Mouse (Mus musculus) urinary bladder, postnatal 36 days (tissue): ENCODE measurements around the gene Nfic.

Experiments
- DNase-seq, 2 experiments: peaks; one replicate each; pipeline ENCODE4 v3.0.0; 2022; ENCODE audit warnings: low spot score in 2 of 2, mixed read lengths in 1 of 2

Gene Nfic

DNA sequence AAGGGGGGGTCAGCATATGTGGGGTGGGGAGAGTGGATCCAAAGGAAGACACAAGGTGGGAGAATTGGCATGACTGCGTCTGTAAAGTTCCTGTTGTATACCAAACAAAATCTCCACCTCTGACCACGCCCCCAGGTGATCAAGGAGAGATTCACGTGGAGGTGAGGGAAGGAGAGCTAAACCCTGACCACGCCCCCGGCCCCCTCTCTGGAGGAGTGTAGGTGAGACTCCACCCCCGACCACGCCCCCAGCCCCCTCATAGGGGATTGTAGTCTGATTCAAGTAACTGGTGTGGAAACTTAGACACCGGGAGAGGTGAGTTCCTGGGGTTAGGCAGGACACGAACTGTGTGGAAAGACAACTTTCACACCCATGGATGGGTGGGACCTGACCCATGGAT, 51.4 kb downstream of the Nfic start:
- no peak for DNase-seq

DNA sequence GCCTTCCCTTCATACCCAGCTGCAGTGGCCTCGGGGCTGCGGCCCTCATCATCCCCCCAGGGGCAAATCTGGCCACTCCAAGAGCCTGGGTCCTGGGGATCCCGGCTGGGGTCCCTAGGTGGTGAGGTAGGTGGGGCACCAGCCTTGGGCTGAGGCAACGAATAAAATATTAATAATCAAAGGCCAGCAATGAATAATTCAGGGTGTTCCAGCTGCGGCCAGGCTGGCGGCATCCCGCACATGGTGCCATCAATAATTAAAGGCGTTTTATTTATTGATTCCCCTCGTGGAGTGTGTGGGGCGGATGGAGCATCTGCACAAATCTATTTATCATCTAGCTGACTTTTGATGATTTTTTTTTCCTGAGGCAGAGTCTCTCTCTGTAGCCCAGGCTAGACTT, 51.9 kb downstream of the Nfic start:
- no peak for DNase-seq

DNA sequence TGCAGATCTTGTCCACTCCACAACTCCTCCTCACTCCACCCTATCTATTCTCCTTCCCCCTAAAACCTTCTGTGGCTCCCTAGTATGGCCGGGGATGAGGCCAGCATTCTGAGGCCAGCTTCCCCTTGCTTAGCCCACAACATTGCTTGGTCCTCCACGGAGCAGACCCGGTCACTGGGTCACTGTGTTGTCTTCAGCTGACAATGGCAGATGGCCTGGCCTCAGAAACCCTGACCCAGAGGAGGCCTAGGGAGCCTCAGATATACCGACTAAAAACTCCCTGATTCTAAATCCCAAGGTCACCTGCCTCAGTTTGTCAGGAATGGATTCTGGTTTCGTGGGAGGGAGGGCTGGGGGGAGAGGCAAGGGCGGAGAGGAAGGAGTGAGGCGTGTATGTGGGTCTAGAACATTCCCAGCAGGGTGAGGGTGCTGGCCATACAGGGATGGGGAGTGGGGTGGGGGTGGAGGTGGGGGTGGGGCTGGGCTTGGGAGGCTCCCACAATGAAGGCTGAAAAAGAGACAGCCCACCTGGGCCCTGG, 53.1 kb downstream of the Nfic start:
- DNase-seq = no peak

DNA sequence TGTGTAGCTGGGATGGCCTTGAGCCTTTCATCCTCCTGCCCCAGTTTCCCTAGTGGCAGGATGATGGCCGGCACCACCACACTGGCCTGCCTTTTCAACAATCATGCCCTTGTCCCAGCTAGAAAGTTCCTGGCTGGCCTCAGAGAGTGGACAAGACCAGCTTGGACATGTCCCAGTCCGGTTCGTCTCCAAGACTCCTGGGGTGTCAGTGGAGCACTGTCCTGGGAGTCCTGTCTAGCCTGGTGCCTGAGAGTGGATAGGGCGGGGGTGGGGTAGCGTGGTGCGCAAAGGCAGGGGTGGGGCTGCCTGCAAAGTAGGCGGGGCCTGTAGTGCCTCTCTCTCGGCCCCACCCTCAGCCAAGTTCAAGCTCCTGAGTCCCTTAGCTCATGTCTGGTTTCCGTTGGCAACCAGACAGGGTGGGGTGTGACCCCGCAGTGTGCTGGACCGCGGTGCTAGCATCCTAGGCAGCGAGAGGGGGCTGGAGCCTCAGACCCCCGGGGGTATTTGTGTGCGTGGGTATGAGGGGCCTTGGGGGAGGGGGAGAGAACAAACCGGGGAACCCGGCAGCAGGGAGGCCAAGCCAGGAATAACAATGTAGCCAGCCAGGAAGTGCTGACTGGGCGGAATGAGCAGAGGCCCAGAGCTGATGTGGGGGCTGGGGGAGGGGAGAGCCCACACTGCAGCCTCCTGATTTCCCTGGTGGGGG, 53.8 kb downstream of the Nfic start:
- peak in 1 of 2 experiments; percentile 67 for DNase-seq

DNA sequence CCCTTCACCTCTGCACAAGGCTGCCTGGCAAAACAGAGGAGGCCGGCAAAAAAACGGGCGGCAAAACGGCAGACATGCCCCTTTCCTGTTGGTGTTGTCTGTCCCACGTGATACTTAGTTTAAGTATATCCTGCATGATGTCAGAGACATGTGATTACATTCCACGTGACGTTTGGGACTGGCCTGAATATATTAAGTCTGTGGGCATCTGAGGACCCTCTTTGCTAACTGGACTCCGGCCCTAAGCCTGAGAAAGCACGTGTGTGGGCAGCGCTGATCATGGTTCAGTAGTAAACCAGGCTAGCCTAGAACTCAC, 54.3 kb downstream of the Nfic start:
- no peak for DNase-seq

DNA sequence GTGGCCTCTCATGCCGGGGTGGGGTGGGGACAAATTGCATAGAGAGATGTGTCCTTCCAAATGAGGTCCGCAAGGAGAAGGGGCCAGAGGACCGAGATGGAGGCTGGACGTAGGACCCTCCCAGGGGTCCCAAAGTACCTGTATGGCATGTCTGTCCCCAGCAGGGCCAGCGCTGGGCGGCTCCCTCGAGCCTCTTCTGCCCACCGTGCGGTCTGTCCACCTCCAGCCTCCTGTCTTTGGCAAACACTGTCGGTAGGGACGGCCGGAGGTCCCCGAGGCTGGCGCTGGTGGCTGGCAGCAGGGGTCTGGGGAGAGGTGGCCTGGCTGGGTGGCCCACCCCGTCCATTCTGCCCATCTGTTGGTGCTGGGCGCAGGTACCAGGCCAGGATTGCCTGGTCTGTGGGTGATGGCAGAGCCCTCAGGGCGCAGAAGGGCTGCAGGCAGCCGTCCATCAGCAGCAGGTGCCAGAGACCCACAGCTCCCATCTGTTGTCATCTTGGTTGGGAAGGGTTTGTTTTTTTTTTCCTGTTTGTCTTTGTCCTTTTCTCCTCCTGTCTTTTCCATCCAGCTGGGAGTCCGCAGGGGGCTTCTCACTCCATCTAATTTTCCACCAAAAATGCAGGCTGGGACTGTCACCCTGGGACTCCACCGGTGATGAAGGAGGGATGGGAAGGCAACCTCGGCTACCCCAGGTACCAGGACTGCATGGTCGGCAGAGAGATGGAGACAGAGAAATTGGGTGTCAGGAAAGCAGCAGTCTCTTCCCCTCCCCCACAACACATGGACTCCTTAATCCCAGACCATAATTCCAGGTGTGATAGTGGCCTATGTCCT, 54.8 kb downstream of the Nfic start:
- no peak for DNase-seq

DNA sequence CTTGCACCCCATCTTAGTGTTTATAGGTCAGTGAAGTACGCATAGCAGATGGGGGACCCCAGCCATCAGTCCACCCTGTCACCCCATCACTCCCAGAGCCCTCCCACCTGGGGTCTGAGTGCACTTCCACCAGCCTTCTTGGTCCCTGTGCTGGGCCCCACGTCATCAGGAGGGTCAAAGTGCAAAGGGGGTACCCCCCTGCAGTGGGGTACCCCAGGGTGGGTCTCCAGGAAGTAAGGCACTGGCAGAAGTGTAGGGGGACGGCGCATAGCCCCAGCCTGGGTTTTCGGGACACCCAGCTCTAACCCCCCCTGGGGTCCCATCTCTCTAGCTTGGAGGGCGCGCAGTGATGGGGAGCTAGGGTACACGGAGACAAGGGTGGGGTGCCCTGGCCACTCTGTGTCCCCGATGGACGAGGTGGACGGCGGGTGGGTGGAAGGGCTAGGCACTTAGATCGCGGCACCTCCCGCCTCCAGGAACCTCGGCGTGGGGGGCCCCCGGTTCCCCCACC, 55.6 kb downstream of the Nfic start:
- DNase-seq = no peak

DNA sequence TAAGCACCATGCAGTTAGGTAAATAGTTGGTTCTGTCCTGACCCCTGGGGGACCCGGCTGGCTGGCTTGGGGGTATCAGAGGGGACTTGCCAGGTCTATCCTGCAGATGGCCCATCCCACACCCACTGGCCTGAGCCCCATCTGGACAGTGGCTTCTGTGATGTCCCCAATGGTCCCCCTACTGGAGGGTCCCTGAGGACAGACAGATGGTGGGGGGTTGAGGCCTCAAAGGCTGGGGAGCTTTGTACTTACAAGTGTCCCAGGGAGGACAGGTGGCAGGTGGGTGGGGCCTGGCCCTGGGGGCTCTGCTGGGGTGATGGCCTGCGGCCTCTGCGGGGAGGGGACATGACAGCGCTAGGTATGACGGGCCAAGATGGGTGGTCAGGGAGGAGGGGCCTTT, 56.1 kb downstream of the Nfic start:
- no peak for DNase-seq

DNA sequence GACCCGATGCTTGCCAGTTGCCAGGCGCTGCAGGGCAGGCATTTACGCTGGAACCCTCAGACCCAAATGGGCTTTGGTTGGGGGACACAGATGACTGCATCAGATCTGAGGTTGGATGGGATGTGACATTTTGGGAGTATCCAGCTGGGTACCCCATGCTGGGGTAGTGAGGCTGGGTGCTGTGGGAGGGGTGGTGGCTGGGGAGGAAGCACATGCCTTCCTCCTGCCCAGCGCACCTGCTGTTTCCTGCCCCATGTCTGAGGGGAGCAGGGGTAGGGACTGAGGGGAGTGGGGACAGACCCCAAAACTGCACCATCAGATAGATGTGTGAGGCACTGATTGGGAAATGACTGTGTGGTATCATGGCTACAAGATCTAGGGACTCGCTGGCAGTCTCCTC, 58.7 kb downstream of the Nfic start:
- DNase-seq = no peak

DNA sequence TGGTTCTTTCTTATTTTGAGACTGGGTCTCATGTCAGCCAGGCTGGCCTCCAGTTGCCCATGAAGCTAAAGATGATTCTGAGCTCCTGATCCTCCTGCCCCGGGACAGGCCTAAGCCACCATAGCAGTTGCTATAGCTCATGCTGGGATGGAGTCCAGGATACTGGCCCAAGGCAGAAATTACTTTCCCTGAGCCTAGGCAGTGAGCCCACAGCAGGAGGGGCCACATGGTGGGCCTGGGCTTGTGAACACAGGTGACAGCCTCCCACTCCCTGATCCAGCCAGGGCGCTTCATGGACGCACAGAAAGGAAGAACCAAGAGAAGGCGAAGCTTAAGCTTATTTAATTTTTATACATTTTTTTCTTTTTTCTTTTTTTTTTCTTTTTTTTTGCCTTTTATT, 59.6 kb downstream of the Nfic start:
- DNase-seq = no peak

DNA sequence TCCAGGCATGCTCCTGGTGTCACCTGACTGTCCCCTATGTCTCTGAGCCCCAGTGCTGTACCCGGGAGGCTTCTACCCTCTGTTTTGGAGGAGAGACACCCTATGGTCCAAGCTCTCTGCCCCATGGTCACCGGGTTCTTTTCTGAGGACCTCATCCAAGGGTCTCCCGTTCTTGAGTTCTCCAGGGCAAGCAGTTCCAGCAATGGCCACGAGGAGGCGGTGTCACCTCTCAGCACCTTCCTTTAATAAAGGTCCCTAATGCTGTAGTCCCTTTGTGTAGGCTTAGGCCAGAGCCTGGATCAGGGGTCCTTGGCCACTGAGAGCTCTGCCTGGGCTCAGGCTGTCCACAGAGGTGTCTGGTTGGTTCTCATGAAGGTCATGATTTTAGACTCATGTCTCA, 60.3 kb downstream of the Nfic start:
- DNase-seq = peak in 1 of 2 experiments; percentile 59

DNA sequence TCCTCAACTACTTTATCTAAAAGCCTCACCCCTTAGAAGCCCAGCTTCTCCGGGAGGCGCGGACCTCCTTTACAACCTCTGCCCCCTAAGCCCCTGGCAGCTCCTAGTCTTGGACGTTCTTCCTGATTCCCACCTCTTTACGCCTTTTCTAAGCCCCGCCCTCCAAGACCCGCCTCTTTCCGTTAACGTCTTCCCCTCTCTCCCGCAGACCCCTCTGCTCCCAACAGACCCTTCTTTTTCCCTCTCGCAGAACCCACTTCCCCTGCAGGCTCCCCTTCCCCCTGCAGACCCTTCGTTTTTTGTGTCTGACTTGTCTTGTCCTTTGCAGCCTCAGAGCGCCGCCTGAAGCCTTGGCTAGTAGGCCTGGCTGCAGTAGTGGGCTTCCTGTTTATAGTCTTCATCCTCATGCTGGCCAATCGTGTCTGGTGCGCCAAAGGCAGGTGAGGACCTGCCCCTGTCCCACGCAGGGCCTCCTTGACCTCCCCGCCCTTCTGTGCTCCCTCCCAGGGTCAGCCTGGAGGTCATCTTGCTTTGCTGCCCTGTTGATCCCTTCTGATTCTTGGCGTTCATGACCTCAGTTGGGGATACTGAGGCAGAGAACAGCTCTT, 61.9 kb downstream of the Nfic start:
- DNase-seq = no peak

DNA sequence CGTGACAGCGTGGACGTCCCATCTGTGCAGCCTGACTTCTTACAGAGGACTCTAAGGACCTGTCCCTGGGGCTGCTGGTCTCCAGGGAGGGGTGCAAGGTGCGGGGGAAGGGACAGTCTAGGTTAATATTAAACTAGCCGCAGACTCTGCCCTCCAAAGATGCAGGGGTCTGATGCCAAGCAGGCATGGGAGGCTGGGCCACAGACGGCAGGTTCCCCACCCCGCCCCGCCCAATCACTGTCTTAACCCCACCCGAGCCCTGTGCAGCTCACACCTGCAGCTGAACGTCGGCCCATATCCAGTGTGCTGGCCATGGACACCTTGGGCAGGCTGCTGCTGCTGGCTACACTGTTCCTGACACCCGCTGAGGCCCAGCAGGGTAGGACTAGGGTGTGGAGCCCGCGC, 62.7 kb downstream of the Nfic start, which contains the start of gene Smim24:
Gene Smim24, plus strand, starts transcription at position 271 of the 405 bp plus-strand sequence.
- DNase-seq = no peak

DNA sequence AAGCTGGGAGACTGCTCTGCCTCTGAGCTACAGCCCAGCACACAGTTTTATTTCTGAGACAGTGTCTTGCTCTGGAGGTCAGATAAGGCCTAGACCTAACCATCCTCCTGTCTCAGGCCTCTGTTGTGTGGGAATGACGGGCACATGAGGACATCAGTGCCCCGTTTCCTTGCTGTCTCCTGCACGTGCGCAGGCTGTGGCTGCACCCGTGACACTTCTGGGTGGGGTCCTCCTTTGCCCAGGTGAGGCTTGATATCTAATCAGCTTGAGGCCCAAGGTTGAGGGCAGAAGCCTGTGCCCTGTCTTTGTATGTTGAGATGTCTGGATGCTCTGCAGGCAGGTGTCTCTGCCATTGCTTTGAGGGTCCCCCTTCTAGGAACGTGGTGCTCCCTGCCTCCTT, 63.2 kb downstream of the Nfic start:
- no peak for DNase-seq

DNA sequence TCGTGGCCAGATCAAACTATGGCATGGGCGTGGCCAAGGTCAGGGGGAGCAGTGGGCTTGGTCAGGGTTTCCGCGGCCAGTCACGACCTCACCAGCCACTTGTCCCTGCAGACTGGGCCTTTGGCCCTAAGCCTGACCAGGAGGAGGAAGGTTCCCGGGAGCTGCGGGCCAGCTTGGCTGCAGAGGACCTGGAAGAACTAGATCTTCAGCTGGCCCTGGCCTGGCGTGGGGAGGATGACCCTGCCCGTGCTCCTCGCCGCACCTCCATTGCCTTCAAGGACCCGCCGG, 64.8 kb downstream of the Nfic start:
- no peak for DNase-seq

DNA sequence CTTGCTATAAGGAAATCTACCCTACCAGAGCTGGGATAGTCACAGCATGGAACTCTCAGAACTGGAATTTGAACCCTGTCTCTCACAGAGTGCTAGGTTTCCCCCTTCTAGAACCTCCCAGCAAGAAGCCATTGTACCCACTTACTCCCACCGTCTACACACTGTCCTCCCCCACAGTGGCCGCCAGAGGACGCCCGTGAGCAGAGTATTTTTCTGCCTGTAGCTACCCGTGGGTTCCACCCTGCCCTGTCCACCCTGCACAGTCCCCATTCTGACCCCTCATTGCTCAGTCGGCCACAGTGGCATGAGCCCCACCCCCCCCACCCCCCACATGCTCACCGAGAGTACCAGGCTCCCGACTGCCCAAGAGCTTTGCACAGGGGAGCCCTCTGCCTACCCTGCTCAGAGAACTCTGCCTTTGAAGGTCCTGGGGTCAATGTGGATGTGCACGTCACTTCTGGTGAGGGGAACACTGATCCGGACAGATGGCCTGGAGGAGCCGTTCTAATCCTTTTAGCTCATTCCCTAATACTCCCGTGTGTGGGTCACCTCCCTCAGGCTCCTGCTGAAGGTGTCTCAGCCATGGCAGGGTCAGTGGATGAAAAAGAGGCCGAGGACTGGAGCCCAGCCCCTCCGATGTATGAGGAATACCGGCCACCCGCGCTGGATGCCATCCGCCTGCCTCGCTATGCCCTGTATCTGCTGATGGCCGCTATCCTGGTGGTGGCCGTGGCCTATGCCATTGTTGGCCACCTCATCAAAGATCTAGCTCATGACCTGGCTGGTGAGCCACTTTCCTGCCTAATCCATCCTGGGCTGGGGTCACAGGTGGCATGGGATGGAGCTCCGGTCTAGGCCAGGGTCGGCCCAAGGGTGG, 65.4 kb downstream of the Nfic start:
- peak in 1 of 2 experiments; percentile 72 for DNase-seq

DNA sequence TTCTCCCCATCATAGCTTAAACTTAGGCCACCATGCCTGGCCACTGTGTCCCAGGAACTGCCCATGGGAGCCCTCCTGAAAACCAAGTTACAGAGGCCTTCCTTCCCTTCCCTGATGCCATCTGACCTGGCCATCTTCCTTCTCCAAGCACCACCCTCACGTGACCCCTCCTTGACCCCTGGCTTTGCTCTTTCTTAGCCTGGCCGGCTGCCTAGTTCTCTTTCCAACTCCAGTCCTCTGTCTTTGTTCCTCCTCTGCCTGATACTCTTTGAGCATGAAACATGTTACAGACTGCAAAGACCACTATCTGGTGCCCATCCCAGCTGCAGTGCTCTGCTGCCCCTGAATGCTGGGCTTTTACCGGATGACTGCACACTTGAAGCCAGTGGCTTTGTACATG, 66.1 kb downstream of the Nfic start:
- DNase-seq = peak in 1 of 2 experiments; percentile 53

DNA sequence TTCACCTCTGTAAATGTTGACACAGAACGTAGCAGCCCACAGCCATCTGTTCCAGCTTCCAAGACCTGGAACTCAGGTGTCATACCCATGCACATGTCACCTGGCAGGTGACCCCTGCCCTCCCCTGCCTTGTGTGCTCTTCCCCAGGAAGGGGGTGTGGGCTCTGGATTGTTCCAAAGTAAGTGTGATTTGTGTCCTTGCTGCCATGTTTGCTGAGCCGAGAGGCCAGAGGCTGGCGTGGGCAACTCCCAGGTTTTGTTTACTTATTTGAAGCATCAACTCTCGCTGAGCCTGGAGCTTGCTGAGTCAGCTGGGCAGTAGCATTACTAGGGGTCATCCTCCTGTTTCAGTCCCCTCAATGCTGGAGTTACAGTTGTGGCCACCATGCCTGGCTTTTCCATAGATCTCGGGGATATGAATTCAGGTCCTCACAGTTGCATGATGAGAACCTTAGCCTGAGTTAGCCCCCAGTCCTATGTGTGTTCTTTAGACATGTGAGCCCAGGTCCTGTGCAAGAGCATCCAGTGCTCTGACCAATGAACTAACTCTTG, 66.9 kb downstream of the Nfic start, which contains the start of gene Gm48552:
Gene Gm48552, plus strand, starts transcription at position 501 of the 551 bp plus-strand sequence.
- DNase-seq = no peak

DNA sequence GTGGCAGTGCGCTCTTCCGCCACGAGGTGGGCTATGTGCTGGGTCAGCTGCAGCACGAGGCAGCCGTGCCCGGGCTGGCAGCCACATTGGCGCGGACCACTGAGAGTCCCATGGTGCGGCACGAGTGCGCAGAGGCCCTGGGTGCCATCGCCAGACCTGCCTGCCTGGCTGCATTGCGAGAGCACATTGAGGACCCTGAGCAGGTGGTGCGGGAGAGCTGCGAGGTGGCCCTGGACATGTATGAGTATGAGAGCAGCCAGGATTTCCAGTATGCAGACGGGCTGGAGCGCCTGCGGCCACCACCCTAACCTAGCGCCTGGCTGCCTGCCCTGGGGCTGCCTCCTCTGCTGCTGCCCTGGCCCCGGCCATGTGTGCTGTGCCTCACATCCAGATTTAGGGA, 67.7 kb downstream of the Nfic start:
- DNase-seq = no peak

DNA sequence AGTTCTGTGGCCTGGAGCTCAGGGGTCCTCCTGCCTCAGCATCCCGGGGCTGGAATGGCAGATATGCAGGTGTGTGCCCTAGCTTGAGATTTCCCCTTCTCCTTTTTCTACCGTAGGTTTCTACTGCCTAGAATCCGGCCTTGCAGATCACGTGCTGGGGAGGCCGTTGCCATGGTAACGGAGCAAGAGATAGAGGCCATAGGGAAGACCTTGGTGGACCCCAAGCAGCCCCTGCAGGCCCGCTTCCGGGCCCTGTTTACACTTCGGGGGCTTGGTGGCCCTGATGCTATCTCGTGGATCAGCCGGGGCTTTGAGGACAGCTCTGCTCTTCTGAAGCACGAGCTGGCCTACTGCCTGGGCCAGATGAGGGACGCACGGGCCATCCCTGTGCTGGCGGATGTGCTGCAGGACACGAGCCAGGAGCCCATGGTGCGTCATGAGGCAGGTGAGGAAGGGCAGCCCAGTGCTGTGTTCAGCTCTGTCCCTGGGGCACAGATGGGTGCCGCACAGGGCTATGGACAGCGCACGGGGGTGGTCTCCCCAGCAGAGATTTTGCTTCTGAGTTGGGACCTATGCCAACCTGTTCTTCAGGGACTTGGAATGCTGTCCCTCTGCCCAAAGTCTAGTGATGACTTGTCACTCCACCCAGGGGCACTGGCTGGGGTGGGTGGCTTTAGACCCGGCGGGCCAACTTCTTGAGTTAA, 69.7 kb downstream of the Nfic start:
- DNase-seq = no peak

DNA sequence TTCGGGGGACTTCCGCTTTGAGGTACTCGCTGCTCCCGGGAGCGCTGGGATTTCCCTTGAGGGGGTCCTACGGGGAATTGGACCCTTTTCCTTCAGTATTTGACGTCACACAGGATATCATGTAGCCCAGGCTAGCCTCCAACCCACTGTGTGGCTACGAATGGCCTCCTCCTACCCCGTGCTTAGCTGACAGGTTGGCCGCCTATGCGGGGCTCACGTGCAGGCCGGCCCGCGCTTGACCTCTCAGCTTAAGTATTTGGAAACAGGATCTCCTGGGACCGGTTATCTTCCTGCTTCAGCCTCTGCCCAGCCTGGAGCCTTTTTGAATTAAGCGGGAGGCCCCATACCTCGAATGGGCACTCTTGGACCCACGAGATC, 70.8 kb downstream of the Nfic start:
- no peak for DNase-seq
